Mouse (Mus musculus): ENCODE results near the gene Kcnk4. TPM values are rescaled to one million over a fixed set of nuclear protein-coding genes. Genes with fewer than 3 reads are reported as not detected.

Gene Kcnk4
- polyA plus RNA-seq, 1 experiment from 2014 or later, result 0.75 TPM

DNA sequence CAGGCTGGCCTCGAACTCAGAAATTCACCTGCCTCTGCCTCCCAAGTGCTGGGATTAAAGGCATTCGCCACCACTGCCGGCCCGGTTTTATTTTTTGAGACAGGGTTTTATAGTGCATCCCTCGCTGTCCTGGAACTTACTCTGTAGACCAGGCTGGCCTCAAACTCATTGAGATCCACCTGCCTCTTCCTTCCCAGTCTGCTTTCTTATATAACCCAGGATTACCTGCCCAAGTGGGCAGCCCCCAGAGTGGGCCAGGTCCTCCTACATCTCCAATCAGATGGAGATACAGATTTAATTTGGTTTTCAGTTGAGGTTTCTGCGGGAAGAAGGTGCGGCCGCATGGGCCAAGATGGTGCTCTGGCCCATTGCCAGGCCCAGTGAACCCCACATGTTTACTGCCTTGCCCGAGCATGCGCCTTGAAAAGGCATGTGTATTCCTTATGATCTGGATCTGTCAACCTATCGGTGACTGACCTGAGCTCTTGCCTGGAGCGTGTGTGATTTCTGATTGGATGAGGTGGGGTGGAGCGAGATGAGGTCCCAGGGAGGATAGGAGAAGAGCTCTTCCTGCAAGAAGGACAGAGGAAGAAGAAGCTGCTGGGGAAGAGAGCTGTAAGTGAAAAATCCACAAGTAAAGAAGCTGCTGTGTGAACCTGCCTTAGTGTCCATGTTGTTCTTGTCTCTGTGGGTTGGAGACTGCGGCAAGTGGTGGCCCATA, 40.4 kb downstream of the Kcnk4 start:
- H3K4me3 ChIP-seq (ENCODE audit: low read depth, low read length), result no peak overlapping the region
- no peaks in the 10 kb centered on the region for H3K36me3 ChIP-seq (ENCODE audit: control insufficient read depth, insufficient read depth, low read length)
- ATAC-seq (ENCODE audit: low FRiP score, low TSS enrichment) (no peak), DNase-seq (ENCODE audit: low spot score) (no peak)
- H3K4me2 ChIP-seq (replicated peaks; ENCODE audit: low read depth), result no peak overlapping the region
- TF ChIP-seq EP300 (optimal IDR thresholded peaks at IDR 0.05) (no peak), CTCF (IDR thresholded peaks at IDR 0.05; ENCODE audit: low read depth) (no peak)
- no peaks in the 10 kb centered on the region for H3K4me1 ChIP-seq (replicated peaks; ENCODE audit: control insufficient read depth, insufficient read depth)
- WGBS, result 87% methylated on average over 14 of the region's 14 CpGs
- no peaks in the 10 kb centered on the region for H3K27me3 ChIP-seq (ENCODE audit: control insufficient read depth, insufficient read depth, low read length)
- H3K9me3 ChIP-seq (ENCODE audit: control insufficient read depth, low read length), result no peaks in the 10 kb centered on the region
- no peak overlapping the region for H3K27ac ChIP-seq (replicated peaks)
- no peak overlapping the region for H3K9ac ChIP-seq (ENCODE audit: low read length)

DNA sequence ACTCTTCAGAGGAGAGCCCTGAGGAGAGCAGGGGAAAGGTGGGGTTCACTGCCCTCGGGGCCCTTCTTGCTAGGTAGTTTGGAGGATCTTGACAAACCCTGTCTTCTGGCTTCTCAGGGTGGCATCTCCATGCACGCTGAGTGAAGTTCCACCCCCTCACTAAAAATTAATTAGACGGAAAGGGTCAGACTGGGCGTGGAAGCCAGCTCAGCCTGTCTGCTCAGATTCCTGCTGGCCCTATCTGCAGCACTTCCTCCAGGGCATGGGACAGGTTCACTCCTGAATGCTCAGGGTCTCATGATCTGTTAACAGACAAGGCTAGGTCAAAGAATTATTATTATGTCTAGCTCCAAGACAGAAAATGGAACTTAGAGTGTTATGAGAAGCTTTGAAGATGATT, 41.8 kb downstream of the Kcnk4 start:
- Histone ChIP-seq H3K4me1 (replicated peaks; ENCODE audit: control insufficient read depth, insufficient read depth) (no peaks in the 10 kb centered on the region), H3K4me2 (replicated peaks; ENCODE audit: low read depth) (no peak overlapping the region), H3K27me3 (ENCODE audit: control insufficient read depth, insufficient read depth, low read length) (no peaks in the 10 kb centered on the region), H3K9ac (ENCODE audit: low read length) (no peak overlapping the region), H3K9me3 (ENCODE audit: control insufficient read depth, low read length) (no peaks in the 10 kb centered on the region), H3K36me3 (ENCODE audit: control insufficient read depth, insufficient read depth, low read length) (no peaks in the 10 kb centered on the region), H3K4me3 (ENCODE audit: low read depth, low read length) (no peak overlapping the region), H3K27ac (replicated peaks) (0 out of 2 replicates have a peak overlapping the region, but pooled peaks have one; percentile 40)
- ATAC-seq (ENCODE audit: low FRiP score, low TSS enrichment) (no peak), DNase-seq (ENCODE audit: low spot score) (no peak)
- WGBS, result 34% methylated on average over 4 of the region's 4 CpGs
- TF ChIP-seq EP300 (optimal IDR thresholded peaks at IDR 0.05) (peak; percentile 54), CTCF (IDR thresholded peaks at IDR 0.05; ENCODE audit: low read depth) (no peak)

DNA sequence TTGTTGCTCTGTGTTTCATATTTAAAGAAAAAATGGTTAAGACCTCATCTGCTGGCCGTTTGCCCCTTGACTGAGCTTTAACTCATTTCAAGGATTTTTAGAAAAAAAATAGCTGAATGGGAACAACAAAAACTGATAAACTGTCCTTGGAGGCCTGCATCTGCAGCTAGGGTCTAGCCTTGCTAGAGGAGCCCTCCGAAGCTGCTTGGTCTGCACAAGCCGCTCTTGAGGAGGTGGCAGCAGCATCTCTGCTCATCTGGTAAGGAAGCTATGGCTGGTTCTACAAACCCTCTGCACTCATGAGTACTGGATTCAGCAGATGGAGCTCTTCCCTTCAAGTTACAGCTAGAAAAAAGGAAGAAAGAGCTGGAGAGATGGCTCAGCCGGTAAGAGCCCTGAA, 56.4 kb downstream of the Kcnk4 start:
- no peak overlapping the region for H3K4me2 ChIP-seq (replicated peaks; ENCODE audit: low read depth)
- 82% methylated on average over 4 of the region's 4 CpGs for WGBS
- H3K36me3 ChIP-seq (ENCODE audit: control insufficient read depth, insufficient read depth, low read length), result no peaks in the 10 kb centered on the region
- H3K27ac ChIP-seq (replicated peaks), result no peak overlapping the region
- DNase-seq (ENCODE audit: low spot score) (no peak), ATAC-seq (ENCODE audit: low FRiP score, low TSS enrichment) (no peak)
- no peak for TF ChIP-seq EP300 (optimal IDR thresholded peaks at IDR 0.05)
- TF ChIP-seq CTCF (IDR thresholded peaks at IDR 0.05; ENCODE audit: low read depth), result no peak
- no peak overlapping the region for H3K9ac ChIP-seq (ENCODE audit: low read length)
- no peaks in the 10 kb centered on the region for H3K4me1 ChIP-seq (replicated peaks; ENCODE audit: control insufficient read depth, insufficient read depth)
- no peaks in the 10 kb centered on the region for H3K9me3 ChIP-seq (ENCODE audit: control insufficient read depth, low read length)
- H3K4me3 ChIP-seq (ENCODE audit: low read depth, low read length), result no peak overlapping the region
- no peaks in the 10 kb centered on the region for H3K27me3 ChIP-seq (ENCODE audit: control insufficient read depth, insufficient read depth, low read length)

DNA sequence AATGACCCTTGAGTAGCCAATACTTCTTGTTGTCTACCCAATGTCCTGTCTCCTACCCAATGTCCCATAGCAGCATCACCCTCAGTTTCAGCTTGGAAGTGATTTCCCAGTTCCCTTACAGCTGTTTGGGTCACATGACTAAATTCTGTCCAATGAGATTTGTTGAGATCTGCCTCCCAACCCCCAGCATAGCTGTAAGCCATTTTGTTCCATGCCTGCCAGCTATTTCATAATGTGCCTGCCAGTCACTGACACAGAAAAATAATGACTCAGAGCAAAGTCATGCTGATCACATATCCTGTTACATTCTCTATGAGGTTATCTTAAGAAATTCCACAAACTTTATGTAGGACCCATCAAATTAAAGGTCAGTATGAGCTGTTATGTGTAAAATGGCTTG, 57.5 kb downstream of the Kcnk4 start:
- Histone ChIP-seq H3K9ac (ENCODE audit: low read length) (no peak overlapping the region), H3K9me3 (ENCODE audit: control insufficient read depth, low read length) (no peaks in the 10 kb centered on the region), H3K4me3 (ENCODE audit: low read depth, low read length) (no peak overlapping the region), H3K36me3 (ENCODE audit: control insufficient read depth, insufficient read depth, low read length) (no peaks in the 10 kb centered on the region), H3K27ac (replicated peaks) (no peak overlapping the region), H3K4me2 (replicated peaks; ENCODE audit: low read depth) (no peak overlapping the region), H3K27me3 (ENCODE audit: control insufficient read depth, insufficient read depth, low read length) (no peaks in the 10 kb centered on the region), H3K4me1 (replicated peaks; ENCODE audit: control insufficient read depth, insufficient read depth) (no peaks in the 10 kb centered on the region)
- peak; percentile 21; the same call in 1 of the 2 replicates for ATAC-seq (ENCODE audit: low FRiP score, low TSS enrichment)
- no peak for TF ChIP-seq CTCF (IDR thresholded peaks at IDR 0.05; ENCODE audit: low read depth)
- TF ChIP-seq EP300 (optimal IDR thresholded peaks at IDR 0.05), result no peak
- DNase-seq (ENCODE audit: low spot score), result no peak

DNA sequence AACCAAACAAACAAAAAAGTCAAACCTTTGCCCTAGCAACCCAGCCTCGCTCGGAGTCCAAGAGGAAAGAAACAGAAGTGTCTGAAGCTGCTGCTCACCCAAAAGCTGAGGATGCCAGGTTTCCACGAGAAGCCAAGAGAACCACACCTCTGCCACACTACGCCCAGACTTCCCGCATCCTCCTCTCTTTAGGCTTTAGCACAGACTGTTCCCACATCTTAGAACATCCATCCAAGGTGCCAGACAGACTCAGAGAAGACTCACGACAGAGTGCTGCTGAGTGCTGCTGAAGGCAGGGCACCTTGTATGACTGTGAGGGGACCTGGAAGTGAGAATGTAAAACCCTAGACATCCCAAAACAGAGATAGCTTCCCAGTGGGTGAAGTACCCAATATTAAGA, 58.5 kb downstream of the Kcnk4 start:
- H3K27me3 ChIP-seq (ENCODE audit: control insufficient read depth, insufficient read depth, low read length), result no peaks in the 10 kb centered on the region
- TF ChIP-seq EP300 (optimal IDR thresholded peaks at IDR 0.05), result no peak
- no peak for TF ChIP-seq CTCF (IDR thresholded peaks at IDR 0.05; ENCODE audit: low read depth)
- 78% methylated on average over 6 of the region's 6 CpGs for WGBS
- H3K9me3 ChIP-seq (ENCODE audit: control insufficient read depth, low read length), result no peaks in the 10 kb centered on the region
- no peaks in the 10 kb centered on the region for H3K36me3 ChIP-seq (ENCODE audit: control insufficient read depth, insufficient read depth, low read length)
- H3K9ac ChIP-seq (ENCODE audit: low read length), result no peak overlapping the region
- H3K27ac ChIP-seq (replicated peaks), result no peak overlapping the region
- DNase-seq (ENCODE audit: low spot score) (no peak), ATAC-seq (ENCODE audit: low FRiP score, low TSS enrichment) (no peak)
- no peak overlapping the region for H3K4me3 ChIP-seq (ENCODE audit: low read depth, low read length)
- no peak overlapping the region for H3K4me2 ChIP-seq (replicated peaks; ENCODE audit: low read depth)
- no peaks in the 10 kb centered on the region for H3K4me1 ChIP-seq (replicated peaks; ENCODE audit: control insufficient read depth, insufficient read depth)

DNA sequence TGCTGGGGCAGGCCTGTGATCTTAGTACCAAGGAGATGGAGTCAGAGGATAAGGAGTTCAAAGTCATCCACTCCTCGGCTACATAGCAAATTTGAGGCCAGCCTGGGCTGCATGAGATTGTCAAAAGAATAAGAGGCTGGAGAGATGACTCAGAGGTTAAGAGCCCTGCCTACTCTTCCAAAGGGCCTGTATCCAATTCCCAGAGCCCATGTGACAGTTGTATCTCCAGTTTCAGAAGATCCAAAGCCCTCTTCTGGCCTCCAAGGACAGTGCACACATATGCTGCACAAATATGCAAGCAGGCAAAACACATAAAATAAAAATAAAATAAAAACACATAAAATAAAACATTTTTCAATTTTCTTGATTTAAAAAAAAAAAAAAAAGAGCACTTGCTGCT, 60.1 kb downstream of the Kcnk4 start:
- Histone ChIP-seq H3K4me2 (replicated peaks; ENCODE audit: low read depth) (no peak overlapping the region), H3K36me3 (ENCODE audit: control insufficient read depth, insufficient read depth, low read length) (no peaks in the 10 kb centered on the region), H3K9ac (ENCODE audit: low read length) (no peak overlapping the region), H3K27ac (replicated peaks) (no peak overlapping the region), H3K27me3 (ENCODE audit: control insufficient read depth, insufficient read depth, low read length) (no peaks in the 10 kb centered on the region), H3K9me3 (ENCODE audit: control insufficient read depth, low read length) (no peaks in the 10 kb centered on the region), H3K4me1 (replicated peaks; ENCODE audit: control insufficient read depth, insufficient read depth) (no peaks in the 10 kb centered on the region), H3K4me3 (ENCODE audit: low read depth, low read length) (no peak overlapping the region)
- TF ChIP-seq CTCF (IDR thresholded peaks at IDR 0.05; ENCODE audit: low read depth) (no peak), EP300 (optimal IDR thresholded peaks at IDR 0.05) (no peak)
- no peak for ATAC-seq (ENCODE audit: low FRiP score, low TSS enrichment)
- DNase-seq (ENCODE audit: low spot score), result no peak
- 77% methylated on average over 1 of the region's 1 CpGs for WGBS

Small RNAs within 50 kb of the gene (microRNA-seq; reads per million reads assigned to microRNA genes)
- 0.96 reads per million for gene Mir6990

Other genes with a start within 250 kb of the Kcnk4 start
- 34.7 and 34.9 TPM in 2 replicates for gene Rps6ka4, start 93.9 kb downstream of the Kcnk4 start, polyA plus RNA-seq (2015; fragmentation: Nextera tagmentation; extraction: Ambion mirVana)
- gene Ccdc88b, start 76.3 kb downstream of the Kcnk4 start, polyA plus RNA-seq (2015; fragmentation: Nextera tagmentation; extraction: Ambion mirVana), result 0.34 and 0.45 TPM in 2 replicates
- 75.8 and 85.9 TPM in 2 replicates for gene Trmt112, start 24.8 kb downstream of the Kcnk4 start, polyA plus RNA-seq (2015; fragmentation: Nextera tagmentation; extraction: Ambion mirVana)
- 537 and 559 TPM in 2 replicates for gene Prdx5, start 24.4 kb downstream of the Kcnk4 start, polyA plus RNA-seq (2015; fragmentation: Nextera tagmentation; extraction: Ambion mirVana)
- 20.4 and 20.8 TPM in 2 replicates for gene Esrra, start 12.7 kb downstream of the Kcnk4 start, polyA plus RNA-seq (2015; fragmentation: Nextera tagmentation; extraction: Ambion mirVana)
- 3.7 and 4.5 TPM in 2 replicates for gene Catsperz, start 9.1 kb downstream of the Kcnk4 start, polyA plus RNA-seq (2015; fragmentation: Nextera tagmentation; extraction: Ambion mirVana)
- 79.0 and 82.8 TPM in 2 replicates for gene Bad, start 7.3 kb upstream of the Kcnk4 start, polyA plus RNA-seq (2015; fragmentation: Nextera tagmentation; extraction: Ambion mirVana)
- gene Gpr137, start 8.0 kb upstream of the Kcnk4 start, polyA plus RNA-seq (2015; fragmentation: Nextera tagmentation; extraction: Ambion mirVana), result 24.7 and 28.7 TPM in 2 replicates
- 143 and 148 TPM in 2 replicates for gene Ppp1r14b, start 40.5 kb upstream of the Kcnk4 start, polyA plus RNA-seq (2015; fragmentation: Nextera tagmentation; extraction: Ambion mirVana)
- 30.0 and 33.2 TPM in 2 replicates for gene Plcb3, start 42.0 kb upstream of the Kcnk4 start, polyA plus RNA-seq (2015; fragmentation: Nextera tagmentation; extraction: Ambion mirVana)
- 130 and 134 TPM in 2 replicates for gene Fkbp2, start 46.0 kb upstream of the Kcnk4 start, polyA plus RNA-seq (2015; fragmentation: Nextera tagmentation; extraction: Ambion mirVana)
- 26.2 and 28.0 TPM in 2 replicates for gene Vegfb, start 53.1 kb upstream of the Kcnk4 start, polyA plus RNA-seq (2015; fragmentation: Nextera tagmentation; extraction: Ambion mirVana)
- 33.0 and 37.2 TPM in 2 replicates for gene Dnajc4, start 58.1 kb upstream of the Kcnk4 start, polyA plus RNA-seq (2015; fragmentation: Nextera tagmentation; extraction: Ambion mirVana)
- 21.1 and 21.2 TPM in 2 replicates for gene Nudt22, start 61.6 kb upstream of the Kcnk4 start, polyA plus RNA-seq (2015; fragmentation: Nextera tagmentation; extraction: Ambion mirVana)
- gene Trpt1, start 61.6 kb upstream of the Kcnk4 start, polyA plus RNA-seq (2015; fragmentation: Nextera tagmentation; extraction: Ambion mirVana), result 10.0 and 10.1 TPM in 2 replicates
- gene Fermt3, start 85.0 kb upstream of the Kcnk4 start, polyA plus RNA-seq (2015; fragmentation: Nextera tagmentation; extraction: Ambion mirVana), result 7.6 and 8.1 TPM in 2 replicates
- gene Stip1, start 105.5 kb upstream of the Kcnk4 start, polyA plus RNA-seq (2015; fragmentation: Nextera tagmentation; extraction: Ambion mirVana), result 67.9 and 69.7 TPM in 2 replicates
- 16.8 and 20.5 TPM in 2 replicates for gene Macrod1, start 122.3 kb upstream of the Kcnk4 start, polyA plus RNA-seq (2015; fragmentation: Nextera tagmentation; extraction: Ambion mirVana)
- 1.1 and 1.6 TPM in 2 replicates for gene Flrt1, start 171.2 kb upstream of the Kcnk4 start, polyA plus RNA-seq (2015; fragmentation: Nextera tagmentation; extraction: Ambion mirVana)

Data from stomach, postnatal 0 days (tissue).